In the genomic region with DNA sequence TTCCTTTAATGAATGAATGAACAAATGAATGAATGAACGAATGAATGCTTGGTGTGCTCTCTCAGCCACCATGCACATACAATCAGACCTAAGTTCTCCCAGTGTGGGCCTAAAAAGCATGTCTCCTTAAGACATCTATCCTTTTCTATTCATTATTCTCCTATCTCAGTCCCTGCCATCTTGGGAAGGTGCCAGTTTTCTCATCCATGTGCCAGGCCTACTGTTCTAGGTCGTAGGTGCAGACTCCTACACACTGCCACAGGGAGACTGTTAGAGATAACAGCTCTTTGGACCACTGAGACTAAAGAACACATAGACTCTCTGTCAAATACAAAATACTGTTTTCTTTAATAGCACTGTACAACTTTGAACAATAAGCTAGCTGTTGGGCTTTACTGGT, we compare ENCODE assay signal across 13 mouse cellular contexts.
DNase-seq lines count a peak whose midpoint lies in the region.
"Had no signal": no experiment of that assay in that cellular context is flagged by ENCODE, and none has a peak within 500 bp of the region (broad histone marks: within the 10 kb centered on the region; RNA-seq: fewer than 3 reads in every experiment).

No protein-coding gene starts in this region.

- DNase-seq in cerebellum, adult 18-20 months = peak; percentile 4 to 10
- DNase-seq in cerebellum, postnatal 4 days (ENCODE audit: low spot score in 2 of 2) = no peak
- DNase-seq in cerebellum, postnatal 10 days = peak; percentile 67 to 73
- DNase-seq in cerebellum, adult 11 months = no peak
- DNase-seq in cerebellum, postnatal 25 days = peak; percentile 12 to 55
- DNase-seq in cerebellum, adult 11-12 months = no peak
- peak; percentile 27 for DNase-seq in brain, adult 2 months (ENCODE audit: low read depth, low spot score)
- DNase-seq: adrenal gland, adult 8-10 months; adrenal gland, postnatal 14 days; adrenal gland, postnatal 36 days; B cell, adult 2 months; cerebellum, adult 8-10 months; embryo, embryonic 11 days had no signal

Comparison
In these comparisons a context has a peak if more than half of its experiments do, and no peak if none do; other contexts are left out.
1. DNase-seq: peak in cerebellum, adult 18-20 months (2 of 2), cerebellum, postnatal 10 days (2 of 2), cerebellum, postnatal 25 days (2 of 2) and brain, adult 2 months (single experiment); none in cerebellum, postnatal 4 days (0 of 2), cerebellum, adult 11 months (single experiment) and cerebellum, adult 11-12 months (single experiment).